Mouse (Mus musculus) WW6 (cell line): ENCODE results near the gene Hpgds.

Experiments
- DNase-seq: peaks from one replicate; pipeline ENCODE4 v3.0.0-alpha.2; 2013; ENCODE audit warnings: low read depth, low spot score

Gene Hpgds

GRCm38 (mm10) chr6:65144621-65145205 lies at the start of gene Hpgds:
TSS of gene Hpgds (minus strand) at chr6:65144908.
- no peak for DNase-seq

- DNase-seq, result no peak
These were observed 20.3 kb upstream of the Hpgds start for GRCm38 (mm10) chr6:65164977-65165376.

- no peak for DNase-seq
These were observed 19.4 kb upstream of the Hpgds start for GRCm38 (mm10) chr6:65164137-65164536.

- no peak for DNase-seq
These were observed 14.8 kb upstream of the Hpgds start for GRCm38 (mm10) chr6:65159381-65159942.

GRCm38 (mm10) chr6:65157042-65157441 lies 12.3 kb upstream of the Hpgds start:
- no peak for DNase-seq

GRCm38 (mm10) chr6:65153570-65153969 lies 8.9 kb upstream of the Hpgds start:
- DNase-seq, result no peak

GRCm38 (mm10) chr6:65150703-65151102 lies 6.0 kb upstream of the Hpgds start:
- DNase-seq, result no peak

- DNase-seq, result no peak
These were observed 1.7 kb upstream of the Hpgds start for GRCm38 (mm10) chr6:65146363-65146762.

- DNase-seq, result no peak
These were observed 2.4 kb downstream of the Hpgds start for GRCm38 (mm10) chr6:65142316-65142715.

GRCm38 (mm10) chr6:65140750-65141243 lies 3.9 kb downstream of the Hpgds start:
- DNase-seq, result no peak

GRCm38 (mm10) chr6:65140082-65140749 lies 4.5 kb downstream of the Hpgds start:
- DNase-seq, result no peak

- DNase-seq, result no peak
These were observed 6.5 kb downstream of the Hpgds start for GRCm38 (mm10) chr6:65138243-65138642.

- no peak for DNase-seq
These were observed 6.9 kb downstream of the Hpgds start for GRCm38 (mm10) chr6:65137802-65138201.

GRCm38 (mm10) chr6:65132376-65132775 lies 12.3 kb downstream of the Hpgds start:
- no peak for DNase-seq

- DNase-seq, result no peak
These were observed 18.5 kb downstream of the Hpgds start for GRCm38 (mm10) chr6:65126074-65126726.

GRCm38 (mm10) chr6:65117540-65117939 lies 27.2 kb downstream of the Hpgds start:
- no peak for DNase-seq

- DNase-seq, result no peak
These were observed 29.8 kb downstream of the Hpgds start for GRCm38 (mm10) chr6:65114902-65115301.

- no peak for DNase-seq
These were observed 65.6 kb downstream of the Hpgds start for GRCm38 (mm10) chr6:65079139-65079538.

- DNase-seq, result no peak
These were observed 69.5 kb downstream of the Hpgds start for GRCm38 (mm10) chr6:65075201-65075600.
